Mouse (Mus musculus): ENCODE data around the gene Zfp710.
"Not testable (repeated sequence)": the region's sequence is repeated elsewhere in the genome, so short reads cannot be mapped to it uniquely, and the experiment has no call there.

The Zfp710 gene

DNA sequence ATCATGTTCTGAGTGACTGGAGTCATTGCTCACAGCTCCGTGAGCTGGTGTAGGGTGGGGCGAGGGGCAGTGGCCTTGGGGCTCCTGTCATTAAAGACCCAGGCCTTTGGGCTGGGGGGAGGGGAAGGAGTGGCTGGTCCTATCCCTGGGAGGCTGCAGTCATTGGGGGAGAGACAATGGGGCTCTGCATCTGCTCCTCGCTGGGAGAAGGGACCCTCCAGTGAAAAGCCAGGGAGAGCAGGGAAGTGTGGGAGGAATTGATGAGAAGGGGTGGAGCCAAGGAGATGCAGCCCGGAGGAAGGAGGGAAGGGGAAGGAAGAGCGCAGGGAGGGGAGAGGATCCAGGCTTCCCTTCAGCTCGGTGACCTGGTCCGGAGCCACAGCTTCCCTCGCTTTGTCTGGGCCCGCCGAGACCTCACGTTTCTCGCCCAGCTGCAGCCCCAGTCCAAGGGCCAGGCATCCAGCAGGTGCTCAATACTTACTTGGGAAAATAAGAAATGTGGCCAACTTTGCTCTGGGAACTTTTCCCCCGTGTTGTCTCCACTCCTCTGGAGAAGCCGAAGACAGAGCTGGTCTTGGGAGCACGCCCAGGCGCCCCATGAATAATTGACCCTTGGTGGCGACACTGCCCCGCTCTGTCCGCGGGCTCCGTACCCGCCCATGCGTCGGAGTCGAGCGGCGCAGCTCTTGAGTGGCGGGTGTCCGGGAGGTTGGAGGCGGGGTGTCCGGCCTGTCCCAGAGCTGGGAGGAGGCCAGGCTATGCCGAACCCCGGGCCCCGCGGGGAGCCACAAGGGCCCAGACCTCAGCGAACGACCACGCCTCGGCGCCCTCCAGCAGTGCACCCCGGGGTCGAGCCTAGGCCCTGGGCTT, at the start of gene Zfp710:
Zfp710 (plus strand) TSS at position 294 of the 870 bp plus-strand sequence.
- peak; percentile 94 for DNase-seq

DNA sequence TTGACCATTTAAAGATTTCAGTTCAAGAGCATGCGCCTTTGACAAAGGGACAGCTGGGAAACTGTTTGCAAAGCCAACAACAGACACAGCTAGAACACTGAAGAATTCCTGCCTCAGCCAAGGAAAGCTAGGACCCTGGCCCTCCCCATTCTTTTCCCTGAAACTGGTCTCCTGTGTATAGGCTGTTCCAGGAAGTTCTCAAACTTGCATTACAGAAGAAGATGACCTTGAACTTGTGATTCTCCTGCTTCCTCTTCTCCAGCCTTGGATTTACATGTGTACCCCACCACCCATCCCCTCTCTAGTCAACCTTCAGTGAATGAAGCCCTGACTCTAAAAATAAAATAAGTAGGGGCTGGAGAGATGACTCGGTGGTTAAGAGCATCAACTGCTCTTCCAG, 49.3 kb upstream of the Zfp710 start:
- no peak for DNase-seq

DNA sequence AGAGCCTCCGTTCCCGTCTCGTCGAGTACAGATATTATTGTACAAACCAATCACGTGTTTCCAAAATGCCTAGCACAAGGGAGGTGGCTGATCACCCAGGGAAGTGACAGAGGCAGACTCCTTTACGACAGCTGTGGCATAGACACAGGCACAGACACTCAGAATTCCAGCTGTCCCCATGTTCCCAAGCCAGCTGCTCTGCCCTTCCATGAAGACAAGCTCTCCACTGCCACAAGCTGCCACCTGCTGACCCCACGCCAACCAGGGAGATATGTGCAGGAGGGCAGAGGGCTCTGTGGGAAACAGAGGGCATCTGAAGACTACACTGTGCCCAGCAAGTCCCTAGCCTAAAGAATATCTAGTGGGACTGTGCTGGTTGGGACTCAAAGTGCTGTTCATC, 37.9 kb upstream of the Zfp710 start:
- DNase-seq, result no peak

DNA sequence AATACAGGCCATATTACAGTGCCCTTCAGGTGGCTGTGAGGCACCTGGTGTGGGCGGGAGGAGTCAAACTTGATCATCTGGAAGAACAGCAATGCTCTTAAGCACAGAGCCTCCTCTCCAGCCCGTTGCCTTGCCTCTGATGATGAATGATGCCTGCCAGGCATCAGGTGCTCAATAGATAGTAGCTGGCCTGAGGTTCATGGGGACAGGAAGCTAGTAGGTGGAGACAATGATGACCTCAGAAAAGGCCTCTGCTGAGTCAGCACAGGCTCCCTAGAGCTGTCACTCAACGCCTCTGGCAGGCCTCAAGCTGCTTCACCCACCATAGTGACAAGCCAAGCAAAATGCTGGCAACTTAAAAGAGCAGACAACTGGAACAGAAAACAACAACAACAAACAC, 36.9 kb upstream of the Zfp710 start:
- DNase-seq, result no peak

DNA sequence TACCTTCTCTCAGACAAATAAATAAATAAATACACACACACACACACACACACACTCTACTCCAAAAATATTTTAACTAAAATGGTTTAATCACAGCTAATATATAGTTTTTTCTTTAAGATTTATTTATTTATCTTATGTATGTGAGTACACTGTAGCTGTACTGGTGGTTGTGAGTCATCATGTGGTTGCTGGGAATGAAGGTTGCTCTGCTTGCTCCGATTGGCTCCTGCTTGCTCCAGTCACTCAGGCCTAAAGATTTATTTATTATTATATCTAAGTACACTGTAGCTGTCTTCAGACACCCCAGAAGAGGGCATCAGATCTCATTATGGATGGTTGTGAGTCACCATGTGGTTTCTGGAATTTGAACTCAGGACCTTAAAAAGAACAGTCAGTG, 36.1 kb upstream of the Zfp710 start:
- DNase-seq, result not testable (repeated sequence)

DNA sequence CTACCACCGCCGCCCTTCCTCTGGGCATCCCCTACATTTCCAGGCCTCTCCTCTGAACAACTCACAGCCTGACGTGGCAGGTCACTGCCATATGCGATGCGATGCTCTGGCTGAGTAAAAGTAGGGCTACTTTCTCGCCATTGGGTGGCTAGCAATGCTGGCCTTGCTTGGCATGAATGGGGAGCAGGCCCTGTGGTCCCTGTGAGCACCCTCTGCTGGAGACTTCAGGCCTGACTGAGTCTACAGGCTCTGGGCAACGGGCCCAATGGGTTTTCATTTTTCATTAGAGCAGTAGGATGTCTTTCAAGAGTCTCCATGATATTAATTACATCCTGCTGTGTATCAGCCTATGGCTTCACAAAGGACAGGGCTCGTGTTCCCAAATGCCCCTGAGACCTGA, 30.1 kb upstream of the Zfp710 start:
- DNase-seq, result peak; percentile 81

DNA sequence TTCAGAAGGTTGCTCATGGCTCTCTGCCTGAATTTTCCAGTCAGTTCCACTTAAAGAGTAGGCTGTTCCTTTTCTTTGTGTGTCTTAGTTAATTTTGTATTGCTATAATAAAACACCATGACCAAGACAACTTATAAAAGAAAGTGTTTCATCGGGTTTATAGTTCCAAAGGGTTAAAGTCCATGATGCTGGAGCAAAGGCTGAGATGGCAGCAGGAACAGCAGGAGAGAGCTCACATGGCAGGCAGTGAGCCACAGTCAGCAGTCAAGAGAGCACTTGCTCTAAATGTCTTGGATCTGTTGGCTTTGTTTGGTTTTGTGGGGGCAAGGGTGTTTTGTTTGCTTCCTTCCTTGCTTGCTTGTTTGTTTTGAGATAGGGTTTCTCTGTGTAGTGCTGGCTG, 26.9 kb upstream of the Zfp710 start:
- DNase-seq, result no peak

DNA sequence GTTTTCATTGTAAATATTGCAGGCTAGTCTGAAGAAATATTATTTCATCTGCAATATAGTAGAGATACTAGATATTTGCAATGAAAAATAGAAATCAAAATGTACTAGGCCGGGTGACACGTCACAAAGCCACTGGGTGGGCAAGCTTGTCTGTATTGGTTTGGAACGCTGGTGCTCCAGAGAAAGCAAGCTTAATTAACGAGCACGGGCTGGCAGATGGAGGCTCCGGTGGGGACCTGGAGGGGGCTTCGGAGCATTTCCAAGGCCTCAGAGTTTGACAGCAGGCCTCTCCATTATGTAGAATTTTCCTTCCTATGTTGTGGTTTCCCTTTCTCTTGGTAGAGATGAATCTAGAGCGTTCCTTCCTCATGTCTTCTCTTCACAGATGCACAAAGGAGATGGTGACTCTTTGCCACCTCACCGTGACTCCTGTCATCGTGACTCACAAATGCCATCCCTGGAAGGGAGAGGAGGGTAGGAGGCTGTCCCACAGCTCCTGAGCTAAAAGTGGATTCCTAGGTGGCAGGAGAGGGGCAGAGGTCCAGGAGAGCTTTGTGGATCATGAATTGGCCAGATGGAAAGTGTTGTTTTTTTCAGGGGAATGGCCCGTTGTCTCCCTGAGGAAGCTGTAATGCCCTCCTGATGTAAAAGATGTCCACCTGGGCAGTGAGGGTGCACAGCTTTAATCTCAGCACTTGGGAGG, 22.1 kb upstream of the Zfp710 start:
- no peak for DNase-seq

DNA sequence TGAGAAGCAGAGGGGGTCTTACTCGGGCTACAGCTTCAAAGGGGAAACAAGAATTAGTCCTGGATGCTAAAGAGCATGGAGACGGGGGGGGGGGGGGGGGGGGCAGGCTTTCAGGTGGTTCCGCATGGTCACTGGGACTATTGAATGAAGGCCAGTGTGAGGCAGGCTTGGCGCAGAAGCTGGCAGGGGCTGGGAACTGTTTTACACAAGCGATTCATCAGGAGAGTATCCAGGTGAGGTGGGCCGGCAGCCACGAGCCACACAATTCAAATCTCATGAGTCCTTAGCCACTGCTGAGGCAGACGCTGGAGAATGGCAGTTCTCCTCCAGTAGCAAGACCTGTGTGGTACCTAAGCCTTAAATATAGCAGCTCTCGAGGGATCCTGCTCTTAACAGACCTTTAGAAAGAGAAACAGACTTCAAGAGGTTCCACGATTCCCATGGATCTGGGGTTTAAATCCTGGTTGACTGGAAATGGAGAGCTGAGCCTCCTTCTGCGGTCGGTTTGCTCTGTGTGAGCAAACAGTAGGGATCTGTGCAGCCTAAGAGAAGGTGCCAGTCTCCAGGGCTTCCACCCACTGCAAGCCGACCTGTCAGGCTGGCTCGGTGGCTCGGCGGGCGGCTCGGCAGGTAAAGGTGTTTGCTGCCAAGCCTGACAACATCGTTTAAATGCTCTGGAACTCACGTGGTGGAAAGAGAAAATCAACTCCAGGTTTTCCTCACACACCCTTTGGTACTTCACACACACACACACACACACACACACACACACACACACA, 19.6 kb upstream of the Zfp710 start:
- no peak for DNase-seq

DNA sequence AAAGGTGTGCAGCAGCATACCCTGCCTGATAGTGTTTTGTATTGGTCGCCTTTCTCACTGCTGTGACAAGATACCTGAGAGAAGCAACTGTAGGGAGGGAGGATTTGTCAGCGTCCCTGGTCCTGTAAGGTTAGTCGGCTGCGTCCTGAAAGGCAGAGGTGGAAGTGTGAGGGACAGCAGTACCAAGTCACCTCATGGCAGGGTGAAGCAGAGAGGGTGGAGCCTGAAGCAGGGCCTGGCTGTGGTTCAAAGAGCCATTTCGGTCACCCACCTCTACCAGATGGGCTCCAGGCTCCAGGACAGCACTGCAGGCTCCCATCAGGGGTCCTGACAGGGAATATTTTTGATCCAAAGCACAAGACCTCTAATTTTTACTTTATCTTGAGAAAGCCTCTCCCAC, 13.9 kb upstream of the Zfp710 start:
- no peak for DNase-seq

DNA sequence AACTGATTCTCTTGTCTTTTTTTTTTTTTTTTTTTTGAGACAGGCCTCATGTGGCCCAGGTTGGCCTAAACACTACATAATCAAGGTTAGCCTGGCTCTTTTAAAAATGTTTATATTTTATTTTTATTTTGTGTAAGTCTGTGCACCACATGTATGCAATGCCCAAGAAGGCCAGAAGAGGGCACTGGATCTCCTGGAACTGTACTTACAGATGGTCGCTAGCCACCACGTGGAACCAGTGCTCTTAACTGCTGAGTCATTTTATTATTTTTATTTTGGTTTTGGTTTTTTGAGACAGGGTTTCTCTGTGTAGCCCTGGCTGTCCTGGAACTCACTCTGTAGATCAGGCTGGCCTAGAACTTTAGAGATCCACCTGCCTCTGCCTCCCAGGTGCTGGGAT, 13.1 kb upstream of the Zfp710 start:
- DNase-seq, result peak; percentile 72

DNA sequence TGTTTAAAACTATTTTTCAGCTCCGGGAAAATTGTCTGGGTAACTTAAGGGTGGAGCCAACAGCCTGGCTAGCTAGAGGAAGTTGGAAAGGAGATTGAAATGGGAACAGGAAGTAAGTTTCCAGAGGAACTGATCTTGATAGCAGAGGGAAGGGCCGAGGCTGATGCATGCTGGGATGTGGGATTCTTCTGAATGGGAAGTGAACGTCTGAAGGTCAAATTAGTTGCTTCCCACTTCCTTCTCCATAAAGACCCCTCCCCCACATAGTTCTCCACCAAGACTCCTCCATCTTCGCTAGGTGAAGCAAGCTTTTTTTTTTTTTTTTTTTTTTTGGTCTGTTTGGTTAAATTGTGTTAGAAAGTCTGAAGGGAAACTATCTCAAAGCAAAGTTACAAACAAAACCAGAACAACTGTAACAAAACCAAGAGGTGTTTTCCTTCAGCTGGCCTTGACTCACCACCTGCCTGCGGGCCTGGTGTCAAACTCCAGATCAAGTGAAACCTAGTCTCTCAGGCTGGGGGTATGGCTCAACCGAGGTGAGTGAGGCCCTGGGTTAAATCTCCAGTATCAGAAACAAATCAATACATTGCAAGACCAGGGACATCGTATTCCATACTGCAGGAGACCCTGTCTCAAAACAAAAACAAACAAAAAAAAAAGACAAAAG, 10.6 kb upstream of the Zfp710 start:
- DNase-seq, result peak; percentile 76

DNA sequence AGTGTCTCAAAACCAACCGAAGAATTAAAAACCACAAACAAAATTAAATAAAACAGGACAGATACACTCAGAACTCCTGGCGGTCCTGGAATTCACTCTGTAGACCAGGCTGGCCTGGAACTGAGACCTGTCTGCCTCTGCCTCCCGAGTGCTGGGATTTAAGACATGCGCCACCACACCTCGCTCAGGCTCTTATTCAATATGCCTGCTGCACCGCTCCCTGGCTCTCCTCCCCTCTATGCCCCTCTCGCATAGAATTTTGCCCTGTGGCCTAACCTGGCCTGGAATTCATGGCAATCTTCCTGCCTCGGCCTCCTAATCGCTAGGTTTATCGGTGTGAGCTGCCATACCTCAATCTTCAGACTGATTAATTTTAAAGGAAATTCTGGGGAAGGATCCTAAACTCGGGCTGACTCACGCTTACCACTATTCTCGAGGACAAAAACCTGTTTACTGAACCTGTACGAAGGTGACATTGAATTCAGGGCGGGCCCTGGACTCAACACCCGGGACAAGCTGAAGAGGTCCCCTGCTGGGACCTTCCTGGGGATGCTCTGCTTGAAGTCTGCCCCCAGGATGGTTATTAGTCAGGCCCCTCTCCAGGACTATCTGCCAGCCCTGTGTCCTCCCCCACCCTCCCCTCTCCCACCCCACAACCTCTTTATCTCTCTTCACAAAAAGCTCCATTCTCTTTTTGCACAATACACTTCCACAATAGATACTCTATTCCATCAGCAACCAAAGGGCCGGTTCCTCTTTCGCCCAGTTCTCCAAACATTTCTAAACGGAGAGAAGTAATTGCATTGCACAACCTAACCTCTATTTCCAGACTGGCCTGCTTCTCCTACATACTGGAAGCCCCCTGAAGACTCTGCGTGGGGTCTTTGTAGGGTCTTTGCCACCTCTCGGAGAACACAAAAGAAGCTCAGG, 9.5 kb upstream of the Zfp710 start:
- DNase-seq, result no peak

DNA sequence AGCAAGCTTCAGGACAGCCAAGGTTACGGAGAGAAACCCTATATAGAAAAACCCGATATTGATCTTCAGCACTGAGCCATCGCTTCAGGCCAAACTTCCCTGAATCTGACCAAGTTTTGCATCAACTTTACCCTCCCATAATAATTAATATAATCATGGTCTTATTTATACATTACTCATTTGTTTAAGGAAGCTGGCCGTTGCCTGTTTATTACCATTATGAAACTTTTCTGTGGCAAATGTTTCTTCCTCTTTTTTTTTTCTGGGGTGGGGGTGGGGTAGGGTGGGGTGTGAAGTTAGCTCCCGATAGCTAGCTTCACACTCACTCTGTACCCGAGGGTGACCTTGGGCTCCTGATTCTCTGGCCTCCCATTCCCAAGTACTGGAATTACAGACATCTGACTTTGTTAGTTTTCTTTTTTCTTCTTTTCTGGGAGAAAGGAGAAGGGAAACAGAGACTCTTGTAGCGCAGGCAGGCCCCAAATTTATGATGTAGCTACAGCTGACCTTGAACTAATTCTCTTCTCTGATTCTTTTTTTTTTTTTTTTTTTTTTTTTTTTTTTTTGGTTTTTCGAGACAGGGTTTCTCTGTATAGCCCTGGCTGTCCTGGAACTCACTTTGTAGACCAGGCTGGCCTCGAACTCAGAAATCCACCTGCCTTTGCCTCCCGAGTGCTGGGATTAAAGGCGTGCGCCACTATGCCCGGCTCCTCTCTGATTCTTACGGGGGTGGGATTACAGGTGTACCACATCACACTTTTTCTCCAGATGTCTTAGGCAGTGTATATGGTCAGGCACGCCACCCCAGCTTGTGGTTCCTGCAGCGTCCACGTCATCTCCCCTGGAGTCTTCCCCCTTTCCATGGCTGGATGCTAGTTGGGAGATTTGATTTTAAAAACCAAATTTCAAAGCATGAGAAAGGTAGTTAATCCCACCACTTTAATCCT, 5.8 kb upstream of the Zfp710 start:
- DNase-seq, result no peak

DNA sequence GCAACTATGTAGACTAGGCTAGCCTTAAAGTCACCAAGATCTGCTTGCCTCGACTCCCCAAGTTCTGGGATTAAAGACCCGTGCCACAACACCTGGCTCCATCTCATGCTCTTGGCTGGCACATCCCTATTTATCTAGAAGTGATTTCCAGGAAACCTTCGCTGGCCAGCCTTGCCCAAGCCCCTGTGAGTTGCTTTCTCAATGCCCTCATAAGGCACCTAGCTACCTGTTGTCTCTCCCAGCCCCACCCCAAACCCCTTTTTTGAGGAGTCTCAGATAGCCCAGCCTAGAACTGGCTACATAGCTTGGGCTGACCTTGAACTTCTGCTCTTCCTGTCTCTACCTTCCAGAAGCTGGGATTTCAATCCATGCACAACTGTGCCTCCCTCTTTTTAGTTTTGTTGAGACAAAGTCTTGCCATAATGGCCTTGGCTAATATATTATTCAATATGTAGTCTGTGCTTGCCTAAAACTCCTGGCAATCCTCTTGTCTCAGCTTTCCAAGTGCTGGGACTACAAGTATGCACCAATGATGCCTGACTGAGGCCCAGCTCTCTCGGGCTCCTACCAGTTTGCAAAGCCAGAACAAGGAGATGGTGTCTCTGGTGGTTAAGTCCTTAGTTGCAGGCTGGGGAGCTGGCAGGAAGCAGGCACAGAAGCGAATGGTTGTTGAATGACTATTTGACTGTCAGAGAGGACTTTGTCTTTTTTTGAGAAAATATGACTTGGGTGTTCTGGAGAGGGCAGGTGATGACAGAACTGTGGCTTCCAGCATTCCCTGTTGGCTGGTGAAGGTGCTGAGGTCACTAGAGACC, 786 bp upstream of the Zfp710 start:
- DNase-seq, result peak; percentile 73

DNA sequence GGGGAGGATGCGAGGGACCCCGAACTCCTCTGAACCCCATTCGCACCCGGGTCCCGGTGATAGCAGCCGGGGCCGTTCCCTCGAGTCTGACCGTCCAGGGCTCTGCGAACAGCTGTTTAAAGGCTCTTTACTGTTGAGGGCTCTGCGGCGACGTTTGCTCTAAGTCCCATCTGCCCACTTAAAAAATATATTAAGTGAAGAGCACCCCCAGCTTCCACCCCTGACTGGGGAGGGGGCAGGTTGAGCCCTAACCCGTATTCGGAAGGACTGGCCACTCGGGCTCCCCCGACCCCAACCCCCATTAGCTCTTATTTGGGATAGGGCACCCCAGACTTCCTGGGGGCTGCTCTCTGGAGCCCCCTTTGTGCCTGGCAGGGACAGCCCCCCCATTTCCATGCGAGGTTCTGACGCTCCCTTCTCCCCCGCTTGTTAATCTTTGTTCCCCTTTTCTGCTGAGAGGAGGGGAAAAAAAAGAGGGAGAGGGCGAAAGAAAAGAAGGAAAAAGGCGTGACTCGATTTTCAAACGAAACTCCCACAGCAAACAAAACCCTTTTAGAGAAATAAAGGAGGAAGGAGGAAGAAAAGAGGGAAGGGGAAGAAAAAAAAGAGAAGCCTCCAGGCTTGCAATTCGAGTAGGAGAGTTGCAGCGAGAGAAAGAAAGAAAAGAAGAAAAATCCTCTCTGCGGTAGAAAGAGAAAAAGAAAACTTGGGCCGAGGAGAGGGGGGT, 940 bp downstream of the Zfp710 start:
- no peak for DNase-seq

DNA sequence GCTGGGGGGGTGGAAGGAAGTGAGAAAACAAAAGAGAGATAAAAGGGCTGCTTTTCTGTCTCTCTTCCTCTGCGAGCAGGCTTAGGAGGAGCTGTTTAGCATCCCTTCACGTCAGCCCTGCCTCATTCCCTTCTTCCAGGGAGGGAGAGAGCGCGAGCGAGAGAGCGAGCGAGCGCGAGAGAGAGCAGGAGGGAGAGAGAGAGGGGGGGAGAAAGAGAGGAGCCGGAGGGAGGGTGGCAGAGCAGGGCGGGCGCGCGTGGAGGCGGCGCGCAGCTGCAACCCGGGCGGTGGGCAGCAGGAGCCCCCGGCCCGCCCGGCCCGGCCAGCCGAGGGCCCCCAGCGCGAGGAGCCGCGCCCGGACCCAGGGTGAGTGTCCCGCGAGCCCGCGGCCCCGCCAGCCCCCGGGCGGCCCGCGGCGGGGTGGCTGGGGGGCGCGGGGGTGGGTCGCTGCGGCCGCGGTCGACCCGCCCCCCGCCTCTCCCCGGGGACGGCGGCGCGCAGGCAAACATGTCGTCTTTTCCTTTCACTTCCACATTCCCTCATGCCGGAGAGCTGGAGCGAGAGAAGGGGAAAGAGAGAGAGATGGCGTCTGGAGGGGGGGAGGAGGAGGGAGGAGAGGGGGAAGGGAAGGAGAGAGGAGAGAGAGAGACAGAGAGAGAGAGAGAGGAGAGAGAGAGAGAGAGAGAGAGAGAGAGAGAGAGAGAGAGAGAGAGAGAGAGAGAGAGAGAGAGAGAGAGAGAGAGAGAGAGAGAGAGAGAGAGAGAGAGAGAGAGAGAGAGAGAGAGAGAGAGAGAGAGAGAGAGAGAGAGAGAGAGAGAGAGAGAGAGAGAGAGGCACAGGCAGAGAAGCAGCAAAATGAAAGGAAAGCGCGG, 1.7 kb downstream of the Zfp710 start:
- DNase-seq, result peak; percentile 69

Measured in lung, postnatal 10 days (tissue).